Mouse (Mus musculus): ENCODE data around the gene Atp1b2.
"Not testable (repeated sequence)": the region's sequence is repeated elsewhere in the genome, so short reads cannot be mapped to it uniquely, and the experiment has no call there.

The Atp1b2 gene

GRCm38 (mm10) chr11:69605726-69606490 is at the start of gene Atp1b2:
Gene Atp1b2 (minus strand): TSS chr11:69605942.
- peak; percentile 83 for DNase-seq

DNA sequence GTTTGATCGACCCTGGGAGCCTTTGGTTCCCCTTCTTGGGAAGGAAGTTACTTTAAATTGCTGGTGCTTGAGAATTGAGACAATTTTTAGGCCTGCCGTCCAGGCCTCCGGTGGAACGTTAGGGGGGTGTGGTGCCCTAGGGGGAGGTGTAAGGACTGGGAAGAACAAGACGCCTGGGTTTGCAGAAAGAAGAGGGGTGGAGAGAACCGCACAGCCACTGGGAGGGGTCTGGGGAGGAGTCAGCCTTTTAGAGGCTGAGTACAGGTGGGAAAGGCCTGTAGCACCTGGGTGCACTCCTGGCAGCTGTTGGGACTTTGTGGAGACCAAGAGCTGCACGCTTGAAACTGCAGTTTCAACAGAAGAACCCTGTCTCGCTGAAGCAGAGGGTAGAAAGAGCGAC is 49.0 kb upstream of the Atp1b2 start:
- DNase-seq: no peak

DNA sequence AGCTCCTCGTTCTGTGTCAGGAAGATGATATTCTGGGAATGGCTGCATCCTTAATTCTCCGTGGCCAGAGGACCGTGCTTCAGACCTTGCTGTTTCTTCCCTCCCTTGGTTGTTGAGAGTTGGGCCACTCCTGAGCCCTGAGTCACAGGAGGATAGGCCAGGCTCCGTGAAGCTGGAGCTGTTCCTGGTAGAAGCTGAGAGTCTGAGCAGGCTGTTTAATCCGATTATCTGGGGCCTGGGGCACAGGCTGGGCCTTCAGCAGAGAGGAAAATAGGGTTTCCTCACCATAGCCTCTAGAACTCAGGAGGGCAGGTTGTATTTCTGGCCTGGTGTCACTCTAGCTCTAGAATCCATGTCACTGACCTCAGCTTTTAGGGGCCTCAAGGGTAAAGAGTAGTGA is 47.7 kb upstream of the Atp1b2 start:
- no peak for DNase-seq

DNA sequence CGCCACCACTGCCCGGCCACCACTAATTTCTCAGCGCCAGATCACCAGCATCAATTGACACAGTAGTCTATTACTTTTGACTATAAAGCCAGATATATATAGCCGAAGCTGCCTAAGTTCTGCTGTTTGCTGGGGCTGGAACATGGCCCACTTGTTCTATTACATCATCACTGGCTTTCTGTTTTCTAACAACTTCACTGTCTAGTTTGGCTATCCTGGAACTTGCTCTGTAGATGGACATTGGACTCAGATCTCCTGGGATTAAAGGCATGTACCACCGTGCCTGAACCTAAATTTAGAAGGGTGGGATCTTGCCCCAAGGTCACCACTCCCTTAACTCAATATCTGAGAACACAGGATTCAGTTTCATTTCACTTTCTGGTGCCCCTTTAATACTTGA is 40.1 kb upstream of the Atp1b2 start:
- DNase-seq: no peak

GRCm38 (mm10) chr11:69635471-69635870 is 29.7 kb upstream of the Atp1b2 start:
- no peak for DNase-seq

- DNase-seq: no peak
Observed at GRCm38 (mm10) chr11:69633128-69633866, 27.6 kb upstream of the Atp1b2 start.

GRCm38 (mm10) chr11:69632284-69633089 is 26.7 kb upstream of the Atp1b2 start, which contains the start of gene Fxr2:
Gene Fxr2 (plus strand): TSS chr11:69632990.
- peak; percentile 100 for DNase-seq

DNA sequence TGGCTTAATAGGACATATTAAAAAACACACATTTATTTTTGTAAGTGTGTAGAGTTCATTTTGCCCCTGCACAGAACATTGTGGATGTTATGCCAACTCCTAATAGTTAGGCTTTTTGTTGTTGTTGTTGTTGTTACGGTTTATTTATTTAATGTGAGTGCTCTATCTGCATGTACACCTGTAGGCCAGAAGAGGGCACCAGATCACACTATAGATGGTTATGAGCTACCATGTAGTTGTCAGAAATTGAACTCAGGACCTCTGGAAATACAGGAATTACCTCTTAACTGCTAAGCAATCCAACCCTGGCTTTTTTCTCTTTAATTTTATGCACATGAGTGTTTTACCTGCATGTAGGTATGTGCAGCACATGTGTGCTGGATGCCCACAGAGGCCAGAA is 24.1 kb upstream of the Atp1b2 start:
- DNase-seq: no peak

DNA sequence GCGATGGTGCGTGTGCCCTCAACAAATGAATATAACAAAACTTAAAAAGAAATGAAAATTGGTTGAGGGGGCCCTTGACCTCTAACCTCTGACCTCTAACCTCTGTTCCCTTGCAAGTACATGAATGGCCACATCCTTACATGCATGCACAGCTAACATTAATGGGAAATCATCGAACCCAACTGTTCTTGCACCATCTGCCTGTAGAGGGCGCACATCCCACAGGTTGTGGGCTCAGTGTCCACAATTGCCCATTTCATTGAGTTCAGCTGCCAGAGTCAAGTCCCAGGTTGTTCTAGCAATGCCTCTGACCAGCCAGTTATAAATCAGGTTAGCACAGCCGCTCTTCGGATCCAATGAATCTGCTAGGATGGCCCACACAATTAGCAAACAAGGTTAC is 22.5 kb upstream of the Atp1b2 start:
- DNase-seq: peak; percentile 53

DNA sequence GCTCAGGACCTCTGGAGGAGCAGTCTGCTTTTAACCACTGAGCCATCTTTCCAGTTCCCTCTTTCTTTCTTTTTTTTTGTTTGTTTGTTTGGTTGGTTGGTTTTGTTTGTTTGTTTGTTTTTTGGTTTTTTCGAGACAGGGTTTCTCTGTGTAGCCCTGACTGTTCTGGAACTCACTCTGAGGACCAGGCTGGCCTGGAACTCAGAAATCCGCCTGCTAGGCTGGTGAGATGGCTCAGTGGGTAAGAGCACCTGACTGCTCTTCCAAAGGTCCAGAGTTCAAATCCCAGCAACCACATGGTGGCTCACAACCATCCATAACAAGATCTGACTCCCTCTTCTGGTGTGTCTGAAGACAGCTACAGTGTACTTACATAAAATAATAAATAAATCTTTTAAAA is 18.6 kb upstream of the Atp1b2 start:
- DNase-seq: not testable (repeated sequence)

- no peak for DNase-seq
Observed at GRCm38 (mm10) chr11:69623006-69623405, 17.3 kb upstream of the Atp1b2 start.

- DNase-seq: no peak
Observed at GRCm38 (mm10) chr11:69622406-69622805, 16.7 kb upstream of the Atp1b2 start.

DNA sequence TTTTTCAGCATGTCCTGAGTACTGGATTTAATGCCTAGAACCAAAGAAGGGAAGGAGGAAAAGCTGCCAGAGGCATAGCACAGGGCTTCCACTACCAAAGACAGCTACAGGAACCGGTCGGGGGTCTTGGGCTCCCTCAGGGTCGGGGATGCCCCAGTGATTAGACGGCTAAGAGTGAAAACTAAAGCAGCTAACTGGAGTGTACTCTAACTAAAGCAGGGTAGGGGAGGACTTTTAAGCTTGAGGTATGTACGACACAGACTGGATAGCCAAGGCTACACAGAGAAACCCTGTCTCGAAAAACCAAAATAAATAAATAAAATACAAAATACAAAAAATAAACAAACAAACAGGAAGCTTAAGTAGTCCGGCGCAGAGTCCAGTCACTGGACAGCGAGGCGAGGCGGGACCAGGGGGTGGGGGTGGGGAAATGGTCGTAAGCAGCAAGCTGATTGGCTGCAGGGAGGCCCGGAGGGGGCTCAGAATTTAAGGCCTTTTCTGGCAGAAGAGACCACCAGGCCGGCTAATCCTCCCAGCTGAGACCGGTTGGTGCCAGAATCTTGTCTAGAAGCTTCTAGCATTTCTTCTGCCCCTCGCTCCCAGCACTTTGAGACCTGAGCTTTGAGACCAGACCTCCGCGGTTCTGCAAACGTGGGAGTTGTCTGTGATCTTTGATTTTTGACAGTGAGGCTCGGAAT is 16.0 kb upstream of the Atp1b2 start, which contains the start of gene Sat2:
Sat2 (plus strand) TSS at position 454 of the 698 bp plus-strand sequence.
- DNase-seq: no peak

DNA sequence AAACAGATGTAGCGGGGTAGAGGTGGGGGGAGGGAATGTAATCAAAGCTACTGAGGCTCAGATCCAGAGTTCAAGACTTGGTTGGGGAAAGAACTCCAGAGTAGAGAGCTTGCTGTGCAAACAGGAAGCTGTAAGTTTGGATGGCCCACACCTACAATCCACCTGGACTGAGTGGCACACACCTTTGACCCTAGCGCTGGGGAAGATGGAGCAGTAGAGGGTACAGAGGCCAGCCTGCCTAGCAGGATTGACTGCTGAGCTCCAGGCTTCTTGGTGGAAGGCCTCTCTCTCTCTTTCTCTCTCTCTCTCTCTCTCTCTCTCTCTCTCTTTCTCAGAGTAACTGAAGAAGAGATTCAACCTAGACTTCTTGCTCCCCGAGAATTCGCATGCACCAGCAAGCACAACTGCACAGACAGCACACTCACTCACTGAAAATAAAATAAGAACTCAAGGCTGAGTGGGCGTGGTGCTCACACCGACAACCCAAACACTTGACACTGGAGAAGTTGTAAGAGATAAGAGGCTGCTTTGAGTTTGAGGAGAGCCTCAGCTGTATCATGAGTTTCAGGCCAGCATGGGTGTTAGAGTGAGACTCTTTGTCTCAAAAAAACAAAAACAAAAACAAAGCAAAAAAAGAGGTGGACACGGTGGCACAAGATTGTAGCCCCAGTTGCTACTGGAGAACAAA is 14.8 kb upstream of the Atp1b2 start:
- DNase-seq: no peak

DNA sequence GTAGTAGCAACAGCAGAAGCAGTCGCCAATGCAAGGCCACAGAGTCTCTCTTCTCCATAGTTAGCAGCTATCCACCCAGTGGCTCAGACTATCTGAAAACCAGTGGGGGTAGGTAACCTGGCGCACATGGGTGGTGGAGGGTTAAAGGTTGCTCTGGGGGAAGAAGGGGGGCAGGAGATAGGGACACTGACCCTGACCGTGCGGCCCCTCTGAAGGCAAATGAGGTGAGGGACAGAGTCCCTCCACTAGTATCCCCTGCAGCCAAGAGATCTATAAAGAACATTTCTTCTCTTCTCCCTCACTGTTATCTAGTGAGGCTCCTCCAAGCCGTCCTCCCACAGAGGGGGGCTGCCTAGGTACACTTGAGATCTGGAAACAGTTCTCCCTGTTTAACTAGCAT is 12.1 kb upstream of the Atp1b2 start, which contains the start of gene Shbg:
Shbg (minus strand) TSS at position 101 of the 400 bp plus-strand sequence.
- DNase-seq: no peak

GRCm38 (mm10) chr11:69616781-69617180 is 11.0 kb upstream of the Atp1b2 start:
- no peak for DNase-seq

DNA sequence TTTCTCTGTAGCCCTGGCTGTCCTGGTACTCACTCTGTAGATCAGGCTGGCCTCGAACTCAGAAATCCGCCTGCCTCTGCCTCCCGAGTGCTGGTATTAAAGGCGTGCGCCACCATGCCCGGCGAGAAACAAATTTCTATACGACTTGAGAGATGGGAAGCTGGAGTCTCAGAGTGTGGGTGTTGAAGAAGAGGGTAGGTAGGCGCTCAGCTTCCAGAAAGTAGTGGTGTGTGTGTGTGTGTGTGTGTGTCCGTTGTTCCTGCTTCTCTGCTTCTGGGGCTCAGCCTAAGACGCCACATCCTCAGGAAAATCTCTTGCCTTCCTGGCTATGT is 8.5 kb upstream of the Atp1b2 start:
- not testable (repeated sequence) for DNase-seq

DNA sequence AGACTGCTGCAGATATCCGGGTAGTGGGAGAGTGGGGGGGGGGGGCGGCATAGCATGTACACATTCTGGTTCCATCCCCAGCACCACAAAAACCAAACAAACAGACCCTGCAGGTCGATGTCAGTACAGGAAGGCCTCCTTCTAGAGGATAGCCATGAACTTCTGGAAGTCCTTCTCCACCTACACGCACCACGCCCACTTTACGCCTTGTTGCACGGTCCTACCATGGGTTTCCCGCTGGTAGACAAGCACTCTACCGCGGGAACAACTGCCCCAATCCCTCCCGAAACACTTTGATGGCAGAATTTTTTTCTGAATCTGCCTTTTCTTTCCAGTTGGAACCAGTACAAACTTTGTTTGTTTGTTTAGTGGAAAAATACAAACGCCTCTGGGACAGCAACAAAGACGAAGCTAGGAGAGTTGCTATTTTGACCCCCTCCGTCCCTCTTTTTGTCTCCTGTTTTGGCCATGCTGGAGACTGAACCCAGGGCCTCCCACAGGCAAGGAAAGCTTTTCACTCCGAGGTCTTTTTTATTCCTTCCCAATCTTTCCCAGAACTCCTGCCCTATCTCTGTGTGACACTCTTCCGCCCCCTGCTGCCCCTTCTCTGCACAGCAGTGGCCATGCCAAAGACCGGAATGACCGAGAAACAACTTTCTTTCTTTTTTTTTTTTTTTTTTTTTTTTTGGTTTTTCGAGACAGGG is 8.0 kb upstream of the Atp1b2 start:
- DNase-seq: peak; percentile 54

DNA sequence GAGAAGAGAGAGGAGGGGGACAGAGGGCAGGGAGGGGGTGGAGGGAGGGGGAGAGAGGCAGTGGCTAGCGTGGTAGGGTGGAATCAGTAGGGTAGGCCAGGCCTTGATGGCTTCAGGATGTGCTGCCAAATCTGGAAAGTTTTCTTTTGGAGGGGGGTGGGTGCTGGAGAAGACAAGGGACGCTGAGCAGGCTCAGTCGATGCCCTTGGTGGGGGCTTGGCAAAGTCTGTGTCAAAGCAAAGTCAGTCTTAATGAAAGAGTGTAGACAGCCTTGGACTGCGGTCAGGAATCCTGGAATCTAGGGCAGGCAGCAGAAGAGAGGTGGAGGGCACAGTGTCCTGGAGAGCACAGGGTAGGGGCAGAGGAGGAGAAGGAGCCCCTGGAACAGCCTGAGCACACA is 5.2 kb upstream of the Atp1b2 start:
- DNase-seq: no peak

- no peak for DNase-seq
Observed at GRCm38 (mm10) chr11:69609416-69609815, 3.7 kb upstream of the Atp1b2 start.

- DNase-seq: no peak
Observed at GRCm38 (mm10) chr11:69608525-69608924, 2.8 kb upstream of the Atp1b2 start.

Measured in right cerebral cortex, postnatal 25 days (tissue).